Mouse (Mus musculus) liver, embryonic 14.5 days (tissue): ENCODE measurements at regions not wholly inside any gene's neighbourhood (a gene's known extent, or its start where the extent isn't known, plus 50 kb on each side); places are given as distances from the start of the nearest gene placed in this dataset.

ENCODE experiments used
- ATAC-seq: fragments of 200-750 bp; cut with Nextera tagmentation; 2 replicates; pipeline ENCODE4 v1.8.0; 2017; ENCODE audit warnings: moderate number of reproducible peaks, mild to moderate bottlenecking, moderate library complexity; ENCODE audit not compliant: insufficient read depth
- DNase-seq, 3 experiments: peaks; one replicate each; pipeline ENCODE4 v3.0.0-alpha.2; 2012 to 2013; ENCODE audit warnings: low read depth in 3 of 3, low spot score in 3 of 3
- H3K27ac ChIP-seq: fragments of 300-500 bp; sonication (generic); 2 replicates; pipeline ENCODE4 v1.5.1; 2014; ENCODE audit warnings: moderate library complexity, mild to moderate bottlenecking, control low read depth, inconsistent platforms
- H3K27me3 ChIP-seq: fragments of 300-500 bp; sonication (generic); 2 replicates; pipeline ENCODE4 v1.6.1; 2014; ENCODE audit warnings: mild to moderate bottlenecking, low read length, moderate library complexity; ENCODE audit not compliant: control insufficient read depth, insufficient read depth
- H3K36me3 ChIP-seq: fragments of 300-500 bp; sonication (generic); replicated peaks from 2 replicates; pipeline ENCODE4 v1.6.1; 2014; ENCODE audit warnings: low read depth; ENCODE audit not compliant: control insufficient read depth, insufficient read depth
- H3K4me1 ChIP-seq, 2 experiments: fragments of 200-500 bp in 1 of 2; fragments of 300-500 bp in 1 of 2; sonication (generic) in 1 of 2; replicated peaks; 2 replicates each; pipeline ENCODE4 v1.6.1; 2012 to 2014; ENCODE audit warnings: antibody characterized with exemption in 1 of 2, inconsistent platforms in 1 of 2, low read length in 1 of 2; ENCODE audit not compliant: control insufficient read depth in 2 of 2, insufficient read depth in 2 of 2
- H3K4me2 ChIP-seq: fragments of 300-500 bp; sonication (generic); 2 replicates; pipeline ENCODE4 v1.6.1; 2014; ENCODE audit warnings: low read depth, mild to moderate bottlenecking, control low read depth, moderate library complexity
- H3K4me3 ChIP-seq, 2 experiments: fragments of 200-500 bp in 1 of 2; fragments of 300-500 bp in 1 of 2; sonication (generic) in 1 of 2; 2 replicates each; pipeline ENCODE4 v1.5.1; 2012 to 2014; ENCODE audit warnings: low read depth in 2 of 2, low read length in 2 of 2, mild to moderate bottlenecking in 2 of 2, control low read depth in 1 of 2, inconsistent platforms in 1 of 2, moderate library complexity in 1 of 2; ENCODE audit not compliant: insufficient read depth in 1 of 2
- H3K9ac ChIP-seq: fragments of 300-500 bp; sonication (generic); replicated peaks from 2 replicates; pipeline ENCODE4 v1.6.1; 2014; ENCODE audit warnings: mild to moderate bottlenecking, control low read depth, moderate library complexity
- H3K9me3 ChIP-seq: fragments of 300-500 bp; sonication (generic); 2 replicates; pipeline ENCODE4 v1.6.1; 2016; ENCODE audit warnings: low read length, mixed read lengths; ENCODE audit not compliant: control insufficient read depth
- CTCF ChIP-seq: IDR thresholded peaks from 2 replicates; pipeline ENCODE4 v1.5.1; 2016; ENCODE audit warnings: antibody characterized with exemption, low read depth, control low read depth
- EP300 ChIP-seq: IDR thresholded peaks from 2 replicates; pipeline ENCODE4 v1.6.1; 2016; ENCODE audit warnings: antibody characterized with exemption, low read depth
- WGBS: fragments of 180-500 bp; shearing (Covaris S2); extraction: QIAGEN DNeasy Blood & Tissue Kit; methylation state at CpG from one replicate; pipeline ENCODE4 v1.1.7; 2014; ENCODE audit not compliant: insufficient replicate concordance; 5-methylcytosine and 5-hydroxymethylcytosine counted together

DNA sequence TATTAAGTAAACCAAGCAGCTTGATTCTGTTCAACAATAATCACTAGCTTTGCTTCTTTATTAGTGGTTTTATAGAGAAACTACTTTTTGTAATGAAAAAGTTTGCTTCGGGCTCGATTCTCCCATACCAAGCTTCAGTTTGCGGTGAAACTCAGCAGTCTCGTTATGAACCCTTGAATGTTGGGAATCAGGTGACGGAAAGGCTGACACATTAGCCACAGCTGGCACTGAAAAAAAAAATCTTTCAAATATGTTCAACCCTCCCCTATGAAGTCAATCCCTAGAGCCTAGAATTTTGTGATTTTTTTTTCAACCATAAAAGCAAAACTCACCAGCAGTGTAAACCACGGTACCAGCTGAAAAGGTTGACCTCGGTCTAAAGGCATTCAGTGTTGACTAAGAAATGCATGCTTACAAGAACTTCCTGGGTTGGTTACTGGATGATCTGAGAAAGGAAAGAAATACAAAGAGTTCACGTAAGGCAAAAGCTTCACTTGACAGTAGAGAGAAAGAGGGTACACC, 223.4 kb downstream of the Sox4 start:
- H3K27ac ChIP-seq = no peak overlapping the region
- 77% methylated on average over 8 of the region's 8 CpGs for WGBS
- ATAC-seq = no peak
- H3K27me3 ChIP-seq = no peaks in the 10 kb centered on the region
- no peak overlapping the region for H3K9ac ChIP-seq
- H3K4me2 ChIP-seq = no peak overlapping the region
- DNase-seq = no peak
- no peak overlapping the region for H3K4me3 ChIP-seq
- no peak for TF ChIP-seq EP300
- no peak for TF ChIP-seq CTCF
- no peaks in the 10 kb centered on the region for H3K9me3 ChIP-seq
- no peaks in the 10 kb centered on the region; a peak in 1 of 4 replicates for H3K4me1 ChIP-seq
- H3K36me3 ChIP-seq = no peaks in the 10 kb centered on the region

DNA sequence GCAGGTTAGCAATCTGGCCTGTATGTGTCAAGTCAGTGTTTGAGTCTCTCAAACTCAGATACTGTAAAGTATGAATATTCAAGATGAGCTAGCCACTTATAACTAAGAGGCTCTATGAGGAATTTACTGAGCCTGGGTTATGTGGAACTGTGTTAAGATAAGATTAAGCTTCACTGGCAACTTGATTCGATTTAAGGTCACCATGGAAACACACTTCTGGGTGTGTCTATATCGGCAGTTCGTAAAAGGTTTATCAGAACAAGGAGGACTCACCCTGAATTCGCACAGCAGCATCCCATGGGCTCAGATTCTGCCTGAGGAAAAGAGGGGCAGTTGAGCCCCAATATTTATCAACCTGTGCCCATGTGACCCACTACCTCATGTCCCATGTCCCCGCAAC, 224.7 kb downstream of the Sox4 start:
- no peaks in the 10 kb centered on the region for H3K27me3 ChIP-seq
- DNase-seq = no peak
- H3K9ac ChIP-seq = no peak overlapping the region
- H3K4me2 ChIP-seq = no peak overlapping the region
- H3K9me3 ChIP-seq = no peaks in the 10 kb centered on the region
- WGBS = 28% methylated on average over 5 of the region's 5 CpGs
- H3K4me3 ChIP-seq = no peak overlapping the region
- TF ChIP-seq EP300 (no peak), CTCF (no peak)
- no peak overlapping the region for H3K27ac ChIP-seq
- no peaks in the 10 kb centered on the region; a peak in 1 of 4 replicates for H3K4me1 ChIP-seq
- no peak for ATAC-seq
- H3K36me3 ChIP-seq = no peaks in the 10 kb centered on the region

DNA sequence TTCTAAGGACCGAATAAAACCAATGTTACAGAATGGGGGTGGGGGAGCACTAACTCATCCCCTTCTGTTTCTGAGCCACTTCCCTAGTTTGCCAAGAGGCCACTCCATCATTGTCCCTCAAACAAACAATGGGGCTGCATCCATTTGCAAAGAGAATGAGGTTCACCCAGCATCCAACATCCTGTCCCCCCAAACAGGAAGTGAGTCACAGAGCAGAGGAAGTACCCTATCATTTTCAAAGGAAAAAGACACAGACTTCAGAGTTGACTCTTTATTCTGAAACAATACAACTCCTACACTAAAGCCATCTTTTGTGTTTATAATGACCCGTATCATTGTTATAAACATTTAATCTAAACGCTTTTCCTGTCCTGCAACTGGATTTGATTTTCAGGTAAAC, 229.2 kb downstream of the Sox4 start:
- Histone ChIP-seq H3K4me3 (no peak overlapping the region), H3K9me3 (no peaks in the 10 kb centered on the region), H3K4me1 (peaks cover 0 to 4% of the 10 kb centered on the region in 2 experiments; a peak in 2 of 4 replicates), H3K27me3 (no peaks in the 10 kb centered on the region), H3K9ac (no peak overlapping the region), H3K27ac (no peak overlapping the region), H3K4me2 (no peak overlapping the region), H3K36me3 (no peaks in the 10 kb centered on the region)
- WGBS = 21% methylated on average over 3 of the region's 3 CpGs
- ATAC-seq (no peak), DNase-seq (no peak)
- TF ChIP-seq CTCF (no peak), EP300 (no peak)

DNA sequence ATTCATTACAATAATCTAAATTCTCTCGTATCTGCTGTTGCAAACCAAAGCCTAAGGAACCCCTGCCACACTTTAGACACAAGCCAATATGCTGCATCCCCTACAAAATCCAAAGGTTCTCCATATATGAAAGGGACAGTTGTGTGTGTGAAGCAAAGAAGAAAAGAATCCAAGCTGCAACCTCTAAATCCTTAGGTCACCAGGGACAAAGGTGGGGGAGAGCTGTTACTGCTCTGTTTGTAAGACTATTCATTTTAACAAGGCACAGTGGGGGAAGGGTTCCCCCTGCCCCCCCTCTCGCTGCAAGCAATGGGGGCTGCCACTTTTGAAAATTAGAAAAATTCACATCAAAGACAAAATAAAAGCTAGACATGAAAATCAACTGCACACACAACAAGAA, 231.4 kb downstream of the Sox4 start:
- Histone ChIP-seq H3K9me3 (no peaks in the 10 kb centered on the region), H3K4me2 (no peak overlapping the region), H3K4me3 (no peak overlapping the region), H3K27me3 (no peaks in the 10 kb centered on the region), H3K4me1 (peaks cover 0 to 5% of the 10 kb centered on the region in 2 experiments; a peak in 2 of 4 replicates), H3K36me3 (no peaks in the 10 kb centered on the region), H3K9ac (no peak overlapping the region), H3K27ac (no peak overlapping the region)
- ATAC-seq = no peak
- no peak for TF ChIP-seq CTCF
- TF ChIP-seq EP300 = no peak
- DNase-seq = no peak
- WGBS = 59% methylated on average over 2 of the region's 2 CpGs

DNA sequence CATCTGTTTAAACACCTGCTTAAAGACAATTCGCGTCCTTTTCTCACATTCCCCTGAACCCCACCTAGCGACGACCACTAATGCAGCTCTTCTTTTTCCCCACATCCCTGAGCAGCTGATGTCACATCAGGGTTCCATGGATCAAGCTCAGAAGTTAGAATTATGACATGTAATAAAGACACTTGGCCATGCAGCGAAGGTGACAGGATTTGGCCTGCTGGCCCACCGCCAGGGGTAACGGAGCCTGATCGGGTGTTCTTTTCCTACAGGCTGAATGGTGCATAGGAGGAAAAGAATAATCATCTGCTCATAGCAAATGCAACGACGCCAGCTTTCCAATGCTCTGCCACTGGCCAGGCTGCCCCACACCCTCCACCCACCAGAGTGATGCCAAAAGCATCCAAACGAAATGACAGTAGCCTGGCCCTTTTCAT, 231.9 kb downstream of the Sox4 start:
- TF ChIP-seq CTCF = no peak
- TF ChIP-seq EP300 = no peak
- ATAC-seq = no peak
- no peak for DNase-seq
- H3K9me3 ChIP-seq = no peaks in the 10 kb centered on the region
- no peaks in the 10 kb centered on the region for H3K36me3 ChIP-seq
- H3K4me2 ChIP-seq = no peak overlapping the region
- peaks cover 0 to 5% of the 10 kb centered on the region in 2 experiments; a peak in 2 of 4 replicates for H3K4me1 ChIP-seq
- no peak overlapping the region for H3K4me3 ChIP-seq
- 74% methylated on average over 11 of the region's 11 CpGs for WGBS
- no peak overlapping the region for H3K9ac ChIP-seq
- no peak overlapping the region for H3K27ac ChIP-seq
- H3K27me3 ChIP-seq = no peaks in the 10 kb centered on the region
